Mouse (Mus musculus): Measurements from ENCODE around the gene Itpa.
"Not testable (repeated sequence)": the region's sequence is repeated elsewhere in the genome, so short reads cannot be mapped to it uniquely, and the experiment has no call there.

Itpa gene

DNA sequence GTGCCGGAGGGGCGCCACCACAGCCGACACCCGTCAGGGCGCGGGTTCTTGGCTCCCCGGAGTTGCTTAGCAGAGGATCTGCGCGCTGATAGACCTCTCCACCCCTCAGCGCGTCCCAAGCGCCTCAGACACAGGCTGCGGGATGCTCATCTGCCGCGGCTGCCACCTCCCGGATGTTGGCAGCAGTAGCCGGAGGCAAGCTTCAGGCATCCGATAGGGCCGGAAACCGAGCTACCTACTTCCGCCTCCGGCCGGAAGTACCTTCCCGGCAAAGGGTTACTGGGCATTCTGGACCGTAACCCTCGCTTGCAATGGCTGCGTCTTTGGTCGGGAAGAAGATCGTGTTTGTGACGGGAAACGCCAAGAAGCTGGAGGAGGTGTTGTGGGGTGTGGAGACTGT is at the start of gene Itpa:
Gene Itpa (plus strand): TSS at position 52 of the 400 bp plus-strand sequence.
- peak; percentile 81 for DNase-seq

DNA sequence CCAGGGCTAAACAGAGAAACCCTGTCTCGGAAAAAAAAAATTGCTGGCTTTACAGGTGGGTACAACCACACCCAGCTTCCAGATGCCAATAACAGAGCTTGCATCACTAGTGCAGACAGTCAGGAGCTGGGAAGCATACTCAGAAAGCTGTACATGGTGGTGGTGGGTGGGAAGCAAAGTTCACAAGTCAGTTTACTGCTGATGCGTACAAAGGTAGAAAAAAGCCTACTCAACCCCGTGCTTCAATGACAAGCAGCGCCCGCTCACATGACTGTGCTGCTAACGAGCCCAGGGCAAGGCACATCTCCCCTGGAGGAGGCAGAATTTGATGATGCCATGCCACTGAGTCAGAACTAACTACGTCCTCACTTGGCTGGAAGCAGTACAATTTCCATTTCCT is 48.4 kb upstream of the Itpa start:
- no peak for DNase-seq

DNA sequence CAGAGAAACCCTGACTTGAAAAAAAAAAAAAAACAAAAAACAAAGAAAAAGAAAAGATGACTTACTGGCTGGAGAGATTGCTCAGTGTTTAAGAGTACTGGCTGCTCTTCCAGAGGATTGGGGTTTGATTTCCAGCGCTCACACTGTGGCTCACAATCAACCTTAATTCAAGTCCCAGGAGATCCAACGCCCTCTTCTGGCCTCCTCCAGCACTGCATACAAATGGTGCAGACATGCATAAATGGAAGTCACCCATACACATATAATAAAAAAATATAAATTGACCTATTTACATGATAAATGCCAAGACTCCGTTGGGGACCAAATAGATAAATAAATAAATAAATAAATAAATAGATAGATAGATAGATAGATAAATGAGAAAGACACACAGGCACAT is 39.0 kb upstream of the Itpa start:
- no peak for DNase-seq

DNA sequence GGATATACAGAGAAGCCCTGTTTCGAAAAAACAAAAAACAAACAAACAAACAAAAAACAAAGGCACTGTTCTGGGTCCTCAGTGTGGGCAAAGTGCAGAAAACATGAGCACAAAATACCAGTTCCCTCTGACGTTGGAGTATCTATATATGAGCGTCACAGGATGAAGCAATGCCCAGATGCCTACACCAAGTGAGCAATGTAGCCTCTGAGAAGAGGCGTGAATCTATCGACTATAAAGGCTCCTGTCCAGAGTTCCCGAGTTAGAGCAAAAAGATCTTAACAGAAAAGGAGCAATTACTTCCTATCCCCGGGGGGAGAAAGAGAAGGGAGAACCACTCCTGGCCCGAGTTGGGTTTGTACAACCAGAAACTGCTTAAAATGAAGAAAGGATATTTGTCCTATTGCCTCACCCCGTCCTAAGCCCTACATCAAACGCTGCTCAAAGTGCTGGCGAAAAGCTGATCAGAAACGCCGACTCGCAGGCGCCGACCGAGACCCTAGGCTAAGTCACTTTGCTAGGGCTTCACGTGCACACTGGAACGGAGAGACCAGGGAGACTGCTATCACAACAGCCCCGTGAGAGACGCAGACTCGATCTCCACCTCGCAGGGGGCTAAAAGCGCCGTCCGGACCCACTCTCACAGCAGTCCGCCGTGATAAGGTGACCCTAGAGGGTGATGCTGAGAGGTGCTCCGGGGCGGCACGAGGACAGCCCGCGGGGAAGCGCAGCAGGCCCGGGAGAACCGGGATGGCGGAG is 38.2 kb upstream of the Itpa start:
- DNase-seq: no peak

DNA sequence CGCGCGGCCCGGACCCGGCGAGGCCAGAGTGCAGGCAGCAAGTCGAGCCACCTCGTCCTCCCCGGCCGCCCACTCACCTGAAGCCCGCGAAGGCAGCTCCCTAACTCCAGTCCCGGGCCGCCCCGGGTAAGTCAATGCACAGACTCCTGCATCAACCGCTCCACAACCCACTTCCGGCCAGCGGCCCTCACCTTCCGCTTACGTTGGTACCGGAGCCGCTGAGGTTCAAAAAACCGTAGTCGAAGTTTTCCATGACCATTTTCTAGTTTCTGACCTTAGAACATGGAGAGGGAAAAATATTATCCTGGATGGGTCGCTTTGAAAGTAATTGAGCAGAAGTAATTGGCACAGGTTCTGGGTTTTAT is 37.6 kb upstream of the Itpa start, which contains the start of the genes Fastkd5 and Ubox5:
Gene Fastkd5 (minus strand): TSS at position 189 of the 365 bp plus-strand sequence.
Gene Ubox5 (minus strand): TSS at position 200 of the 365 bp plus-strand sequence.
- peak; percentile 90 for DNase-seq

DNA sequence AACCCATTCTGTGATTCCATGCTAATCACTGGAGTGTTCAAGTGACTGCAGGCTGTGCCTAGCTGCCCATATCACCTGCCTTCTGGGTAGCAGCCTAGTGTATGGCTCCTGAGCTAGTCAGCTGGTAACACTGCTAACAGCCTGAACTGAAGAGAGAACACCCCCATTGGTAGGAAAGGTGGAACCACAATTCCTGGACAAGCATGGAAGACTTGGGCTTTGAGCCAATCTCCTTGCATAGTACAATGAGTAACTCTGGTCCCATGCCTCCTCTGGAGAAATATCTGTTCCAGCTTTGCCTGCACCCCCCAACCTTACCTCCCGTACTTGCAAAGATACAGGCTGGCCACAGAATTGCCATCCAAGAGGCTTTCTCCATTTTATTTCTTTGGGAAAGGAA is 35.0 kb upstream of the Itpa start:
- DNase-seq: no peak

DNA sequence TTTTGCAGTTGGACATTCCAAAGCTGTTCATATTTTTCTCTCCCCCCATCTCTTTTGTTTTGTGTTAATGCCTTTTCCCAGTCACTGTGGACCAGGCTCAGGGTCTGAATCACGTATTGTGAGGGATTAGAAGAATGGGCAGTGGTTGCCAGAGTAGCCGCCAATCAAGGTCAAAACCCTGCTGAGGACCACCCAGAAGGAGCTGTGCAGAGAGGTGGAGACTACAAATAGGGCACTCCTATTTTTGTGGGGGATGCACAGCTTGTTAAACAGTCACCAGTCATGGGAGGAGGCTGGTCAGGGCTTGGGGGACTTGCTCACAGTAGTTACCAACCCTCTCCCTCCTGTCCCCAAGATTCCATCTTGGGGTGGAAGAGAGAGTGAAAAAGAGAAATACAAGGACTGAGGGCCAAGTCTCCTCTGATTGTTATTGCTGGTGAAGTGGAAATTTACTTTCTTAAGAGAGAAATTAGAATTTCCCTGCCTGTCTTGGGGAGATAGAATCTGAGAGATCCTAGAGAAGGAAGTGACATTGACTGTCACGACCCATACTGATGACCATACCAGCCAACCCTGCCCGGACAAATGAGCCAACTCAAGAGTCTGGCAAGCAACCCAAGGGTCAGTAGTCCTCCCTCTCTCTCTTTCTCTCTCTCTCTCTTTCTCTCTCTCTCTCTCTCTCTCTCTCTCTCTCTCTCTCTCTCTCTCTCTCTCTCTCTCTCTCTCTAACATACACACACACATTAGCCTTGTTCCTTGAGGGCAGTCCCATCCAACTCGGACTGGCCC is 34.3 kb upstream of the Itpa start:
- no peak for DNase-seq

DNA sequence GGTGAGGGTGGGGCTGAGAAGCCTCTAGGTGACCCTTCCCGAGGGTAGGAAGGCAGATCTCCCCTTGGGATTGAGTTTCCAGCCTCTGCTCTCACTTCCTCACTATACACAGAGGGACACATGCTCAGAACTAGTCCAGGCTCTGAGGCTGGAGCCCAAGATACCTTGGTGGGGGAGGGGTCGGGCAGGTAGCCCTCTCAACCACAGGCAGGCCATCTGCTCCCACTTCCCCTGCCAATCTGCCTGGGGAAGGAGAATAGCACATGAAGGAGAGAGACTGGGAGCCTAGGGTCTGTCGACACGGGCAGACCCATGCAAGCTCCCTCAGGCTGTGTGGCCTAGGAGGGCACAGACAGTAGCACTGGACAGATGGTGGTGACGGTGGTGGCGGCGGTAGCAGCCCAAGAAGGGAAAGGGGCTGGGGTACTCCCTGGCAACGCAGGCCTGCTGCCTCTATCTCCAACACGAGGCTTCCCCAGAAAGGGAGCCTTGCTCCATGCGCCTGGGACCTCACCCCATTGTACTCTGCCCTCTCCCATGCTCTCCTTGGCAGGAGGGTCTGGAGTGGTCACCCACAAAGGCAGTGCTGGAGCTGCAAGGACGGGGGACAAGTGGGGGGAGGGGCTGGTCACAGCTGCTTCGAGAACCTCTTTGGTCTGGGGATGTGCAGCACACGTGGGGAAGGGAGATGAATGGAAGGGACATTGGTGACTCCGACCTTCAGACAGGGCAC is 33.2 kb upstream of the Itpa start:
- DNase-seq: no peak

DNA sequence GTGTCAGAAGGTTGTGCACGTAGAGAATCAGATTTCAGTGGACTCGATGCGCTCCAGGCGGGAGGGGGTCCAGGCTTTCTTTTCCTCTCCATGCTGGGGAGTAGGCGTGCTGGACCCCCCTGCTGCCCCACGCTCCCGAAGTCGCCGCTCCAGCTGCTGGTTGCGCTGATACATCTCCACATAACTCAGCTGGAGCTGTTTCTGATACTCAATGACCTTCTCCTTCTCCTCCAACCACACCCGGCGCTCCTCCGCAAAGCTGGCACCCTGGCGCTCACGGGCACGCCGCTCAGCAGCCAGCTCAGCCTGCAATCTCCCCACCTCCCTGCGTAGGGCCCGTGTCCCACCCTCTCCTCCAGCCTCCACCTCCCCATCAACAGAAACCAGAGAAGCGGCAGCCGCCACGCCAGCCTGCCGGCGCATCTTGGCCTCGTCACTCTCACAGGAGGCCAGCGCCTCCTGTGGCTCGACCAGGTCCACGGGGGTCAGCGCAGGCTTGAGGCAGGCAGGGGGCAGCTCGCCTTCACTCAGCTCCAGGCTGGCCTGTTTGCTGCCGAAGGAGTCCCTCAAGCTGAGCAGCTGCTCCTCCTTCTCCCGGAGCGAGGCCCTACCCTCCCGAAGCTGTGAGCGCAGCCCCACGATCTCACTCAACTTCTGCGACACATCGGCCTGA is 32.5 kb upstream of the Itpa start:
- DNase-seq: no peak

DNA sequence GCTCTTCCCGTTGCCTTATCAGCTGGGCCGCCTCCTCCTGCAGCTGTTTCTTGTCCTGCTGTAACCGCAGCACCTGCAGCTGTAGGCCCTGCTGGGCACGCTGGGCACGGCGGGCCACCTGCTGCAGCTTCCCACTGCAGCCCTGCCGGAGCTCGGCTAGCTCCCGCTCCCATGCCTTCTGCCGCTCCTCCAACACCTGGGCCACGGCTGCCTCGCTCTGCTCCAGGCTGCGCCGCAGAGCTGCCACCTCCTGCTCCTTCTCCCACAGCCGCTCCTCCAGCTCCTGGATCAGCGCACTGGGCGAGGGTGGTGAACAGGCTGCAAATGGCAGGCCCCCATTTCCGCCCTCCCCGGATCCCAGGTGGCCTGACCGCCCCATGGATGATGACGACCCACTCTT is 31.6 kb upstream of the Itpa start:
- DNase-seq: no peak

DNA sequence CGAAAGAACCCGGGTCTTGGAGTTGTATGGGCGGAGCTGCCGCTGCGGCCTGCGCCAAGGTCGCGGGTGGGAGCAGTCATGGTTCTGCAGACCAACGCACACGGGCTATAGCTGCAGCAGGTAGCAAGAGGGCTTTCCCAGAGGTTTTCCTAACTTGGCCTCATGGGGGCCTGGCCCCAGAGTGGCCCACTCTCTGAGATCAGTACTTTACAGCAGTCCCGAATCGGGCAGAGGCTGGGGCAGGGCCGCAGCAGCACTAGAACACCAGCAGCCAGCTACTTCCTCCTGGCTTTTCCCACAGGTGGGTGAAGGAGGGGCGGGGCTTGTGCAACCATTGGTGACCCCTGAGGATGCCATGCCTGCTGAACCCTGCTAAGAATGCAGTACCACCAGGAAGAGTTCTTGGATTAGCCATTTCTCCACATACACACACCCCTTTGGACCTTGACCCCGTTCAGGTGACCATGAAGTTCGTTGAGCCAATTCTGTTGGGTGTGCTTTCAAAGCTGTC is 29.3 kb upstream of the Itpa start:
- no peak for DNase-seq

DNA sequence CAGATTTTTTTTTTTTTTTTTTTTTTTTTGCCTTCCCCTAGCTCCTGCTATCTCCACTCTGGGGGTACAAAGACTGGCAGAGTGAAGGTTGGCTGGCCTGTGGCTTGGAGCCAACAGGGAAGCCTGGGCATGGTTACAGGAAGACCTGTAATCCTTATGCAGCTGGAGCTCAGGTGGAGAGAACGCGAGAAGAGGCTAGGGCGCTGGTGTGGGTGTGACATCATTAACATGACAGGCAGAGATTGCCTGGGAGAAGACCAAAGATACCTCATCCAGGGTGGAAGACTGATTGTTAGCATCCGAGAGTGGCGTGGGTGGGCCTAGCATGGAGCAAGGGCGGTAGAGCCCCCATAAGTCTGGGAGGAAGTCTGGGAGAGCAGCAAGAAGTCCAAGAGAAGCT is 28.1 kb upstream of the Itpa start:
- no peak for DNase-seq

DNA sequence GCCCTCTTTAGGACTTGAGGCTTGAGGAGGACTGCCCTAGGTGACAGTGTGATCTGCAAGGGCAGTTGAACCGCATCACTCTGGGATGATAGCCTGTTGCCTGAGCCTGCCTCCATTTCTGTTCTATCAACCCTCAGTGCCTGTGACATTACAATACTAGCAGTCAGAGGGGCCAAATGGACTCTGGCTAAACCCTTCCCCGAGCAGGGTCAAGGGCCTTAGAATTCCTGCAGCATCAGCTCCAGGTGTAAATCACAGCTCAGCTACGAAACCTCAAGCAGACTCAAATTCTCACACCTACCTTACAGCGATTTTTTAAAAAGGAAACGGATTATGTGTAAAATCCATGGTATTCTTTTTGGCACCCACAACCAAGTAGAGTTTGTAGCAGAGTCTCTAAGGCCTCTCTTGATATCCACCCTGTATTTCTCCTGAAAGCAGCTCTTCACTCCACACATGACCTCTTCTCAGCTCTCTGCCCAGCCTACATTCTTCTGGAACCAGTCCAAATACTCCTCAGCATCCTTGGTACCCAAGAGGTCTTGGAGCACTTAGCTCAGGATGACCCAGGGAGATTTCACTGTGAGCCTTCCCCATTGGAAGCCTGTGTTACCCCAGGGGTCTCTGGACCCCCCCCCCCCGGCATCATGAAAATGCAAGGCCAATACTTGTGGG is 25.9 kb upstream of the Itpa start:
- no peak for DNase-seq

DNA sequence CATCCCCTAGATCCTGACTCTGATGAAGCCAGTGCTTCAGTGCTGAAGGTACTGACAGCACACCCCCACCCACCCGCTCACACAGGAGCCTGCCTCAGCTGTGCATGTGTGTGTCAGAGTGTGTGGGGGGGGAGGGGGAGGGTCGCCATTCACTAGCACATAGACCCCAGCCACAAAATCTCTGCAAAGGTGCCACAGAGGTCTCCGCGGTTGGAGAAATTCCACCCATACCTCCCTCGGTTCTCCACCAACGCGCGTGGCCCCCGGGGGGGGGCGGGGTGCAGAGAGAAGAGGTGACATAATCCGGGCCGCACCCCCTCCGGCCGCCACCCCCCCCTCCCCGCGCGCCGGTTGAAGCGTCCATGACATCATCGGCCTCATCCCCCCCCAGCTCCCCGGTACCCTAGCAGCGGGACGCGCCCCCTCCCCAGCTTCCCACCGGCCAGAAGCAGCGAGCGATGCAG is 25.2 kb upstream of the Itpa start:
- DNase-seq: no peak

DNA sequence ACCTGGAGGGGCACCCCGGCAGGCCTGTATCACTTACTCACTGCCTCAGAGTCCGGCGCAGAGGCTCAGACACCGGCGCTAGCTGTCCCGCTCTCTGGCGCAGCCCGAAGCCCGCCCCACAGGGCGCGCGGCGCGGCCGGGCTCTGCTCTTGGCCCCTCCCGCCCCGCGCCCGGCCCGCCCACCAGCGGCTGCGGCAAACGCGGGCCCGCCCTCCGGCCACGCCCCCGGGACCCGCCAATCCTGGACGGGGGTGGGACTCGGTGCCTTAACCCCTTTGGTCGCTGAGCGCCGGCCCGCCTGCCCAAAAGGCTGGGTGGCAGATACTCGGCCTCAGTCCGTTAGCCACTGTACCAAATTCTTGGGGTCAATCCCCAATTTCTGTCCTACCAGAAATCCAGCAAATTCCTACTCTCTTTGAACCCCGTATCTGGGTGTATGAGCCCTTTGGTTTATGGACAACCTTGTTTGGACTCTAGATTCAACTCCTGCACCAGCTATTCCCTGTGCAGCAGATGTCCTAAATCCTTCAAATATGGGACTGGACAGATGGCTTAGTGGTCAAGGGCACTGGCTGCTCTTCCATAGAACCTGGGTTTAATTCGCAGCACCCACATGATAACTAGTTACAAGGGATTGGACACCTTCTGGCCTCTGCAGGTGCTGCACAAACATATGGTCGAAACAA is 24.6 kb upstream of the Itpa start, which contains the start of gene Lzts3:
Gene Lzts3 (minus strand): TSS at position 120 of the 686 bp plus-strand sequence.
- peak; percentile 93 for DNase-seq

DNA sequence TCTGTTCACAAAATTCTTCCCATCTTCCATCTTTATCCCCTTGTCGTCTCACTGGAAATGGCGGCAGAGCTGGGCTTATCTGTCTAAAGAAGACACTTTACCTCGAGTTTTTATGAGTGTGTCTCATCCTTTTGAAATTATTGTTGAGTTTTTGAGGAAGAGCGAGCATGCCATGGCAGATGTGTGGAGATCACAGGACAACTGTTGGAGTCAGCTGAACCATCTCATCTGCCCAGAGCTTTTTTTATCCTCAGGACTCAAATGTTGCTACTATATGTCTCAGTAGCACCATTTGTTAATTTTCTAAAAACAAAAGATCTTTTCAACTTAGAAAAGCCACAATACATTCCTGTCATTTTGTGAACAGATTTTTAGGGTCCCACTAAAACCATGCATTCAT is 22.2 kb upstream of the Itpa start:
- DNase-seq: no peak

DNA sequence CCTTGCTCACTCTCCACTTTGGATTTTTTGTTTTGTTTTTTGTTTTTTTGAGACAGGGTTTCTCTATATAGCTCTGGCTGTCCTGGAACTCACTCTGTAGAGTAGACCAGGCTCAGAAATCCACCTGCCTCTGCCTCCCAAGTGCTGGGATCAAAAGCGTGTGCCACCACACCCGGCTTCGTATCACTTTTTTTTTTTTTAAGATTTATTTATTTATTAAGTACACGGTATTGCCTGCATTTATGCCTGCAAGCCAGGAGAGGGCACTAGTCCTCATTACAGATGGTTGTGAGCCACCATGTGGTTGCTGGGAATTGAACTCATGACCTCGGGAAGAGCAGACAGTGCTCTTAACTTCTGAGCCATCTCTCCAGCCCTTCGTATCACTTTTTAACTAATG is 18.4 kb upstream of the Itpa start:
- DNase-seq: not testable (repeated sequence)

DNA sequence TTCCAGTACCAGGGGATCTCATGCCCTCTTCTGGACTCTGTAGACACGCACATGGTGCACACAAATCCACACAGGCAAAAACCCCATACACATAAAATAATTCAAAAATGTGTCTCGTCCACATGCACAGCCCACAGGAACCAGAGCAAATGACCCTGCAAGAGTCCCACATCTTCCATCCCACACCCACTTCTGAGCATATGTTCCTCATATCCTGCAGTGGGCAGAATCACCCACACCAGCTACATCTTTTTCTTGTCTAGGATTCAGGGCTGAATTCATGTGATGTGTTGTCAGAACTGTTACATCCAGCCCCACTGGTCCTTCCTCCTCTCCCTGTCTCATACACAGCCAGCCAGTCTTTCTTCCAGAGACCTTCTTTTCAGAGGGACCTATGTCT is 14.1 kb upstream of the Itpa start:
- no peak for DNase-seq

DNA sequence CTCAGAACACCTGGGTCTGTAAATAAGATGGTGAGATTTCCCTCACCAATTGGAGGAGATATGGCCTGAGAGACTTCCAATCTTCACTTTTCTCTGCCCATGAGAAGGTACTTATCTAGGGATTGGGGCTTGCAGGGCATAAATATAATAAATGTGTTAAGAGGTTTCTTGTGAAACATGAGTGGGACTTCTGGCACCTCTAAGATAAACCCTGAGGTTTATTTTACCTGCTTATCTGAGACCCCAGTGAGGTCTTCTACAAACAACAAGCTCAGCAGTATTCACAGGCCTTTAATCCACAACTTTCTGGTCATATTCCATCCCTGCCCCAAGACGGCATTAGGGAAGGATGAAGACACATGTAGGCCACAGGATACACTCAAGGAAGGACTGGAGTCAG is 13.7 kb upstream of the Itpa start:
- DNase-seq: no peak

DNA sequence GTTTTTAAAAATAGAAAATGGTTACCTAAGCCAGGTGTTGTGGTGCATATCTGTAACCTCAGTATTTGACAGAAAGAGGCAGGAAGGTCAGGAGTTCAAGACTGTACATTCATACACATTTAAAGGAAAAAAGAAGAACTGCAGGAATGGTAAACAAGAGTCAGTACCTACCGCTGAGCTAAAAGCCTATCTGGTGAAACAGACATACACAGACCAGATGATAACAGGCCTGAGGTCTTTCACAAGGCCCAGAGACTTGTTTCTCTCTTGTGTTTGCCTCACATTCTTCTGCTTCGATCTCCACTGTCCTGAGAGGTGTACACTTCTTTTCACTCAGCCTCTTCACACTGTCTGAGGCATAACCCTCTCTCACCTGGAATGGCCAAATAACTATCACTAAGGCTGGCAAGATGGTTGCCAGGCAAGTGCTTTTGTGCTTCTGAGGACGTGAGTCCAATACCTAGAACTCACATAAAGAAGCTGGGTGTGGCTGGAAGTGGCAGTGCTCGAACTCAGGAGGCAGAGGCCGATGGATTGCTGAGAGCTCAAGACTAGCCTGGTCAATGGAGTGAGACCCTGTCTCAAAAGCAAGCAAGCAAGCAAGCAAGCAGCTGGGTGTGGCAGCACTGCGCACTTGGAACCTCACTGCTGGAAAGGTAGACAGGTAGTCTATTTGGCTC is 11.6 kb upstream of the Itpa start:
- no peak for DNase-seq

DNA sequence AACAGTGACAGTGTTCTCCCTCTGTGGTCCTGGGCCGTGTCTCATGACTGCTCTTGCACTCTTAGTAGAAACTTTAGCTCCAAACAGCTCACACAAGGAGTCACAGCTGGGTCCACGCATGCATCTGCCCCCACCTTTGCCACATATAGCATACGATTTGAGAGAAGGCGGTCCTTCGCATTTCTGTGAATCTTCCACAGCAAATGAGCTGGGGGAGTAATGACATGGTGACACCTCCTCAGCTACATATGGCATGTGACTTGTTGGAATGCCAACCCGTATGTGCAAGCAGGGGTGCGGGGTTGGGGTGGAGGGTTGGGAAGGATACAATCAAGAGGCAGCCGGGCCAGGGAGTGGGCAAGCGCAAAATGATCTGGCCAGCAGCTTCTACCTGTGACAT is 10.9 kb upstream of the Itpa start:
- DNase-seq: no peak

Measured in right cerebral cortex, postnatal 4 days (tissue).